Mouse (Mus musculus): ENCODE measurements around the gene Tbc1d17. TPM values are rescaled to one million over a fixed set of nuclear protein-coding genes. Genes with fewer than 3 reads are reported as not detected.

Gene Tbc1d17
- total and polyA plus RNA-seq, 3 experiments, result 31.9 to 40.5 (median 38.5) TPM

- dilution Hi-C loops (cut with MboI; ENCODE audit: extremely low pct_ligation_motif_present, extremely low pct_unique_long_range_greater_than_20kb, low sequenced_read_pairs), result no loop called here
- peak; percentile 93 for DNase-seq (ENCODE audit: extremely low read depth)
- in situ Hi-C loops (cut with MboI; ENCODE audit: low pct_ligation_motif_present, low pct_unique_long_range_greater_than_20kb, low sequenced_read_pairs), result no loop called here
- Histone ChIP-seq H3K9ac (ENCODE audit: insufficient read depth, low read depth) (peak overlapping the region; percentile 55; the same call in 1 of the 2 replicates), H3K79me2 (replicated peaks; ENCODE audit: control insufficient read depth, extremely low read depth, insufficient read depth, poor library complexity, severe bottlenecking) (peaks cover 28% of the 10 kb centered on the region), H3K4me3 (replicated peaks in 1 of 3; ENCODE audit: low read depth in 2 of 3, low read length in 2 of 3, poor library complexity in 1 of 3) (peak overlapping the region; percentile 2 to 71 (median 50)), H3K27ac (ENCODE audit: insufficient read depth, low read depth) (peak overlapping the region; percentile 100), H3K36me3 (replicated peaks in 1 of 2; ENCODE audit: control insufficient read depth in 1 of 2, insufficient read depth in 1 of 2, low read length in 1 of 2) (peaks cover 47 to 64% of the 10 kb centered on the region in 2 experiments), H3K27me3 (replicated peaks) (no peaks in the 10 kb centered on the region), H3K4me2 (ENCODE audit: insufficient read depth, low read depth, poor library complexity, severe bottlenecking) (peak overlapping the region; percentile 81), H3K9me3 (replicated peaks; ENCODE audit: low read length) (peaks cover 33% of the 10 kb centered on the region), H3K4me1 (ENCODE audit: control insufficient read depth in 1 of 2, insufficient read depth in 2 of 2) (peaks cover 27 to 82% of the 10 kb centered on the region in 2 experiments)
- TF ChIP-seq IRF4 (IDR thresholded peaks at IDR 0.05; ENCODE audit: low read depth, low read length) (no peak; the same call in 1 of the 2 replicates), EP300 (IDR thresholded peaks at IDR 0.05; ENCODE audit: low read length) (0 out of 2 replicates have a peak, but pooled peaks have one; percentile 34), MAFK (IDR thresholded peaks at IDR 0.05; ENCODE audit: insufficient replicate concordance, low read length) (no peak), TCF12 (IDR thresholded peaks at IDR 0.05; ENCODE audit: low read depth, low read length) (peak; percentile 66), BHLHE40 (IDR thresholded peaks at IDR 0.05; ENCODE audit: low read depth, low read length) (peak; percentile 27; the same call in 1 of the 2 replicates), JUND (conservative IDR thresholded peaks at IDR 0.05; ENCODE audit: low read depth, low read length) (no peak), MYC (IDR thresholded peaks at IDR 0.05; ENCODE audit: low read depth, low read length) (no peak), RAD21 (IDR thresholded peaks at IDR 0.05; ENCODE audit: low read depth, low read length) (no peak), ETS1 (conservative IDR thresholded peaks at IDR 0.05; ENCODE audit: low read depth, low read length) (peak; percentile 78), NRF1 (IDR thresholded peaks at IDR 0.05; ENCODE audit: low read depth, low read length) (no peak), PAX5 (IDR thresholded peaks at IDR 0.05; ENCODE audit: low read length) (no peak), MAX (IDR thresholded peaks at IDR 0.05; ENCODE audit: low read length) (no peak), UBTF (IDR thresholded peaks at IDR 0.05; ENCODE audit: low read depth, low read length) (no peak), JUN (IDR thresholded peaks at IDR 0.05; ENCODE audit: insufficient read depth, low read depth, low read length) (no peak), E2F4 (IDR thresholded peaks at IDR 0.05; ENCODE audit: insufficient replicate concordance, low read depth, low read length) (no peak), CHD1 (IDR thresholded peaks at IDR 0.05; ENCODE audit: low read depth, low read length) (no peak), ZMIZ1 (IDR thresholded peaks at IDR 0.05; ENCODE audit: low read depth, low read length) (peak; percentile 94), SMC3 (IDR thresholded peaks at IDR 0.05; ENCODE audit: low read depth, low read length) (no peak), POLR2A (IDR thresholded peaks at IDR 0.05; ENCODE audit: low read depth, low read length) (peak; percentile 78), ZNF384 (IDR thresholded peaks at IDR 0.05; ENCODE audit: low read depth, low read length) (no peak), MEF2A (IDR thresholded peaks at IDR 0.05; ENCODE audit: borderline replicate concordance, low read depth, low read length) (peak; percentile 80; the same call in 1 of the 2 replicates), NELFE (IDR thresholded peaks at IDR 0.05; ENCODE audit: low read depth, low read length) (0 out of 2 replicates have a peak, but pooled peaks have one; percentile 68), CHD2 (IDR thresholded peaks at IDR 0.05; ENCODE audit: low read length) (peak; percentile 55), HCFC1 (IDR thresholded peaks at IDR 0.05; ENCODE audit: low read depth, low read length) (peak; percentile 30; the same call in 1 of the 2 replicates), RCOR1 (conservative IDR thresholded peaks at IDR 0.05; ENCODE audit: low read depth, low read length) (no peak), TBP (conservative IDR thresholded peaks at IDR 0.05; ENCODE audit: low read depth, low read length) (peak; percentile 78)
These were observed 12.9 kb downstream of the Tbc1d17 start for GRCm38 (mm10) chr7:44836016-44836404.
